Mouse (Mus musculus): Measurements from ENCODE around the gene Sucnr1.

GRCm38 (mm10) chr3:60094386-60095156 is 12.9 kb downstream of the Sucnr1 start:
- no peak for TF ChIP-seq CTCF (IDR thresholded peaks at IDR 0.05; ENCODE audit: low read depth)
- TF ChIP-seq EP300 (IDR thresholded peaks at IDR 0.05; ENCODE audit: low read depth) = no peak
